Mouse (Mus musculus) stomach, embryonic 16.5 days (tissue): Measurements from ENCODE around the gene Celsr1. TPM values are rescaled to one million over a fixed set of nuclear protein-coding genes. Genes with fewer than 3 reads are reported as not detected.
A peak's percentile ranks its signal among the peaks of the same experiment; 100 is the strongest.
"Not testable (repeated sequence)": the region's sequence is repeated elsewhere in the genome, so short reads cannot be mapped to it uniquely, and the experiment has no call there.

Source experiments
- ATAC-seq: fragments of 200-750 bp; cut with Nextera tagmentation; 2 replicates; pipeline ENCODE4 v1.8.0; 2017; ENCODE audit warnings: moderate number of reproducible peaks, moderate TSS enrichment; ENCODE audit not compliant: insufficient read depth, low FRiP score
- H3K27ac ChIP-seq: fragments of 300-500 bp; sonication (generic); 2 replicates; pipeline ENCODE4 v1.5.1; 2014; ENCODE audit warnings: low read length
- H3K27me3 ChIP-seq: fragments of 300-500 bp; sonication (generic); 2 replicates; pipeline ENCODE4 v1.6.1; 2014; ENCODE audit warnings: low read length, control low read depth, mixed read lengths; ENCODE audit not compliant: control insufficient read depth, insufficient read depth
- H3K36me3 ChIP-seq: fragments of 300-500 bp; sonication (generic); 2 replicates; pipeline ENCODE4 v1.6.1; 2014; ENCODE audit warnings: low read length; ENCODE audit not compliant: control insufficient read depth, insufficient read depth
- H3K4me1 ChIP-seq: fragments of 300-500 bp; sonication (generic); 2 replicates; pipeline ENCODE4 v1.6.1; 2014; ENCODE audit warnings: low read length, control low read depth, mixed read lengths; ENCODE audit not compliant: control insufficient read depth, insufficient read depth
- H3K4me2 ChIP-seq: fragments of 300-500 bp; sonication (generic); 2 replicates; pipeline ENCODE4 v1.6.1; 2014; ENCODE audit warnings: low read depth, low read length, mixed read lengths
- H3K4me3 ChIP-seq: fragments of 300-500 bp; sonication (generic); replicated peaks from 2 replicates; pipeline ENCODE4 v1.5.1; 2014; ENCODE audit warnings: mild to moderate bottlenecking, low read length
- H3K9ac ChIP-seq: fragments of 300-500 bp; sonication (generic); 2 replicates; pipeline ENCODE4 v1.6.1; 2014; ENCODE audit warnings: low read length
- H3K9me3 ChIP-seq: fragments of 300-500 bp; sonication (generic); replicated peaks from 2 replicates; pipeline ENCODE4 v1.6.1; 2016; ENCODE audit warnings: low read length, control low read depth; ENCODE audit not compliant: control insufficient read depth
- WGBS: fragments of 180-500 bp; shearing (Covaris S2); extraction: QIAGEN DNeasy Blood & Tissue Kit; methylation state at CpG from one replicate; pipeline ENCODE4 v1.1.7; 2014; 5-methylcytosine and 5-hydroxymethylcytosine counted together
- polyA plus RNA-seq: library from polyadenylated mRNA; unstranded; fragments of >200 nt; fragmentation: Nextera tagmentation; extraction: Ambion mirVana; gene quantifications from 2 replicates; pipeline ENCODE4 v1.2.1, GENCODE M21; 2015

Celsr1 gene
- polyA plus RNA-seq, 1 experiment from 2014 or later = 2.7 TPM

GRCm38 (mm10) chr15:86059835-86060380 is 26.3 kb upstream of the Celsr1 start:
- H3K27ac ChIP-seq = no peak overlapping the region
- H3K9me3 ChIP-seq = no peaks in the 10 kb centered on the region
- ATAC-seq = no peak
- H3K4me1 ChIP-seq = peaks cover 47% of the 10 kb centered on the region
- H3K9ac ChIP-seq = peak overlapping the region; percentile 95; the same call in 1 of the 2 replicates
- 66% methylated on average over 7 of the region's 7 CpGs for WGBS
- H3K36me3 ChIP-seq = no peaks in the 10 kb centered on the region
- H3K27me3 ChIP-seq = no peaks in the 10 kb centered on the region; the same call in 1 of the 2 replicates
- H3K4me2 ChIP-seq = peak overlapping the region; percentile 96
- H3K4me3 ChIP-seq = peak overlapping the region; percentile 80

GRCm38 (mm10) chr15:86058931-86059834 is 25.6 kb upstream of the Celsr1 start:
- H3K4me3 ChIP-seq = peak overlapping the region; percentile 80
- H3K36me3 ChIP-seq = no peaks in the 10 kb centered on the region
- H3K4me1 ChIP-seq = peaks cover 42% of the 10 kb centered on the region
- H3K9ac ChIP-seq = peak overlapping the region; percentile 95
- H3K9me3 ChIP-seq = no peaks in the 10 kb centered on the region
- H3K27ac ChIP-seq = peak overlapping the region; percentile 53; the same call in 1 of the 2 replicates
- H3K27me3 ChIP-seq = no peaks in the 10 kb centered on the region; the same call in 1 of the 2 replicates
- H3K4me2 ChIP-seq = peak overlapping the region; percentile 96
- ATAC-seq = peak; percentile 42
- WGBS = 2% methylated on average over 49 of the region's 49 CpGs

GRCm38 (mm10) chr15:86058394-86058915 is 24.9 kb upstream of the Celsr1 start:
- peak; percentile 79 for ATAC-seq
- Histone ChIP-seq H3K27ac (peak overlapping the region; percentile 53; the same call in 1 of the 2 replicates), H3K4me1 (peaks cover 42% of the 10 kb centered on the region), H3K4me3 (peak overlapping the region; percentile 80), H3K4me2 (peak overlapping the region; percentile 96), H3K27me3 (no peaks in the 10 kb centered on the region; the same call in 1 of the 2 replicates), H3K9me3 (no peaks in the 10 kb centered on the region), H3K36me3 (no peaks in the 10 kb centered on the region), H3K9ac (peak overlapping the region; percentile 95)
- under 1% methylated on average over 60 of the region's 70 CpGs for WGBS

GRCm38 (mm10) chr15:86057908-86058307 is 24.3 kb upstream of the Celsr1 start:
- Histone ChIP-seq H3K27me3 (no peaks in the 10 kb centered on the region; the same call in 1 of the 2 replicates), H3K27ac (peak overlapping the region; percentile 21; the same call in 1 of the 2 replicates), H3K4me2 (peak overlapping the region; percentile 96), H3K4me1 (peaks cover 42% of the 10 kb centered on the region), H3K9me3 (no peaks in the 10 kb centered on the region), H3K4me3 (peak overlapping the region; percentile 80), H3K36me3 (no peaks in the 10 kb centered on the region), H3K9ac (peak overlapping the region; percentile 95)
- WGBS = 12% methylated on average over 7 of the region's 7 CpGs
- no peak for ATAC-seq

GRCm38 (mm10) chr15:86057413-86057812 is 23.8 kb upstream of the Celsr1 start, which contains the start of gene Gramd4:
Gene Gramd4, plus strand, starts transcription at chr15:86057695.
- Histone ChIP-seq H3K4me1 (peaks cover 42% of the 10 kb centered on the region), H3K4me2 (peak within 1 kb of the TSS; percentile 96)
- no peak for ATAC-seq

GRCm38 (mm10) chr15:86056221-86056760 is 22.7 kb upstream of the Celsr1 start:
- ATAC-seq = no peak
- no peak overlapping the region for H3K4me2 ChIP-seq
- H3K36me3 ChIP-seq = no peaks in the 10 kb centered on the region
- peaks cover 35% of the 10 kb centered on the region for H3K4me1 ChIP-seq
- no peak overlapping the region for H3K4me3 ChIP-seq
- no peaks in the 10 kb centered on the region; the same call in 1 of the 2 replicates for H3K27me3 ChIP-seq
- H3K27ac ChIP-seq = no peak overlapping the region
- no peaks in the 10 kb centered on the region for H3K9me3 ChIP-seq
- WGBS = 80% methylated on average over 5 of the region's 5 CpGs
- no peak overlapping the region for H3K9ac ChIP-seq

More at GRCm38 (mm10) chr15:86057413-86057812, 23.8 kb upstream of the Celsr1 start, which contains the start of gene Gramd4:
- WGBS = 23% methylated on average over 6 of the region's 6 CpGs
- H3K27me3 ChIP-seq = no peaks in the 10 kb centered on the region; the same call in 1 of the 2 replicates
- H3K4me3 ChIP-seq = peak within 1 kb of the TSS; percentile 80
- H3K27ac ChIP-seq = peak within 1 kb of the TSS; percentile 21; the same call in 1 of the 2 replicates
- no peaks in the 10 kb centered on the region for H3K36me3 ChIP-seq
- H3K9me3 ChIP-seq = no peaks in the 10 kb centered on the region
- H3K9ac ChIP-seq = peak within 1 kb of the TSS; percentile 95

- not testable (repeated sequence) for H3K36me3 ChIP-seq, H3K4me3 ChIP-seq, ATAC-seq, H3K9me3 ChIP-seq, H3K27me3 ChIP-seq, H3K4me2 ChIP-seq, H3K27ac ChIP-seq, H3K9ac ChIP-seq
- H3K4me1 ChIP-seq = peaks cover 21% of the 10 kb centered on the region
- WGBS = 72% methylated on average over 3 of the region's 3 CpGs
Observed at GRCm38 (mm10) chr15:86054861-86055260, 21.3 kb upstream of the Celsr1 start.

GRCm38 (mm10) chr15:86053890-86054536 is 20.4 kb upstream of the Celsr1 start:
- H3K4me1 ChIP-seq = peaks cover 14% of the 10 kb centered on the region
- ATAC-seq = 0 out of 2 replicates have a peak, but pooled peaks have one; percentile 14
- H3K4me3 ChIP-seq = no peak overlapping the region
- WGBS = 37% methylated on average over 2 of the region's 2 CpGs
- no peak overlapping the region for H3K27ac ChIP-seq
- H3K9ac ChIP-seq = no peak overlapping the region
- no peaks in the 10 kb centered on the region; the same call in 1 of the 2 replicates for H3K27me3 ChIP-seq
- H3K4me2 ChIP-seq = no peak overlapping the region
- no peaks in the 10 kb centered on the region for H3K9me3 ChIP-seq
- H3K36me3 ChIP-seq = no peaks in the 10 kb centered on the region
